Mouse (Mus musculus) neural tube, embryonic 14.5 days (tissue): ENCODE measurements around the gene Arhgap29. TPM values are rescaled to one million over a fixed set of nuclear protein-coding genes. Genes with fewer than 3 reads are reported as not detected.

Experiments used
- ATAC-seq: fragments of 200-750 bp; cut with Nextera tagmentation; 2 replicates; pipeline ENCODE4 v1.8.0; 2017; ENCODE audit warnings: low read depth, mild to moderate bottlenecking, moderate TSS enrichment, moderate library complexity
- H3K27ac ChIP-seq: fragments of 300-500 bp; sonication (generic); 2 replicates; pipeline ENCODE4 v1.5.1; 2014; ENCODE audit warnings: low read depth, mild to moderate bottlenecking, control low read depth, low read length, moderate library complexity, mixed read lengths
- H3K27me3 ChIP-seq: fragments of 300-500 bp; sonication (generic); 2 replicates; pipeline ENCODE4 v1.6.1; 2014; ENCODE audit warnings: low read length; ENCODE audit not compliant: control insufficient read depth, insufficient read depth
- H3K36me3 ChIP-seq: fragments of 300-500 bp; sonication (generic); 2 replicates; pipeline ENCODE4 v1.6.1; 2014; ENCODE audit warnings: low read length, mixed read lengths; ENCODE audit not compliant: control insufficient read depth, insufficient read depth
- H3K4me1 ChIP-seq: fragments of 300-500 bp; sonication (generic); 2 replicates; pipeline ENCODE4 v1.6.1; 2014; ENCODE audit warnings: low read length; ENCODE audit not compliant: control insufficient read depth, insufficient read depth
- H3K4me2 ChIP-seq: fragments of 300-500 bp; sonication (generic); 2 replicates; pipeline ENCODE4 v1.6.1; 2014; ENCODE audit warnings: mild to moderate bottlenecking, low read depth, low read length, control low read depth
- H3K4me3 ChIP-seq: fragments of 300-500 bp; sonication (generic); 2 replicates; pipeline ENCODE4 v1.5.1; 2014; ENCODE audit warnings: low read depth, low read length, control low read depth, mixed read lengths
- H3K9ac ChIP-seq: fragments of 300-500 bp; sonication (generic); replicated peaks from 2 replicates; pipeline ENCODE4 v1.6.1; 2014; ENCODE audit warnings: low read depth, mild to moderate bottlenecking, control low read depth, low read length, mixed read lengths
- H3K9me3 ChIP-seq: fragments of 300-500 bp; sonication (generic); 2 replicates; pipeline ENCODE4 v1.6.1; 2016; ENCODE audit warnings: low read length; ENCODE audit not compliant: control insufficient read depth
- WGBS: fragments of 180-500 bp; shearing (Covaris S2); extraction: QIAGEN DNeasy Blood & Tissue Kit; methylation state at CpG from one replicate; pipeline ENCODE4 v1.1.7; 2014; 5-methylcytosine and 5-hydroxymethylcytosine counted together
- polyA plus RNA-seq: library from polyadenylated mRNA; unstranded; fragments of >200 nt; fragmentation: Nextera tagmentation; extraction: Ambion mirVana; gene quantifications from 2 replicates; pipeline ENCODE4 v1.2.1, GENCODE M21; 2014

Arhgap29 gene
- polyA plus RNA-seq, 1 experiment from 2014 or later: 11.3 TPM

DNA sequence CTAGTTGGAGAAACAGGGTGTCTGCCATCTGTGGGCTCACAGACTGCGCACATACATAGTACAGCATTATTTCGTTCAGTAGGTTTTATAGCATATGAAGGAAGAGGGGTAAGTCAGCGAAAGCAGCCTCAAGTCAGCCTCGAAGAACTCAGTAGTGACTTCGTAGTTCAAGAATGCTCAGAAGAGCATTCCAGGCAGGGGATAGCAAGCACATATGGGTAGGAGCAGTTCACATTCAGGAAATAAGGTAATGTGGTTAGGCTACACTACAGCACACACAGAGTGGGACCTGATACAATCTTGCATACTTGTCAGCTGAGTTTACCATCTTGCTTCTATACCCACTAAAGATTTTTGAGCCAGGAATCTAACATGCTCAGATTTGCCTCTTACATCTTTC lies 58.0 kb downstream of the Arhgap29 start:
- no peaks in the 10 kb centered on the region for H3K27me3 ChIP-seq
- no peaks in the 10 kb centered on the region for H3K9me3 ChIP-seq
- no peak overlapping the region for H3K4me2 ChIP-seq
- no peak for ATAC-seq
- WGBS: 90% methylated on average over 5 of the region's 5 CpGs
- no peaks in the 10 kb centered on the region for H3K36me3 ChIP-seq
- H3K4me3 ChIP-seq: no peak overlapping the region
- no peak overlapping the region for H3K27ac ChIP-seq
- H3K9ac ChIP-seq: no peak overlapping the region
- H3K4me1 ChIP-seq: no peaks in the 10 kb centered on the region

DNA sequence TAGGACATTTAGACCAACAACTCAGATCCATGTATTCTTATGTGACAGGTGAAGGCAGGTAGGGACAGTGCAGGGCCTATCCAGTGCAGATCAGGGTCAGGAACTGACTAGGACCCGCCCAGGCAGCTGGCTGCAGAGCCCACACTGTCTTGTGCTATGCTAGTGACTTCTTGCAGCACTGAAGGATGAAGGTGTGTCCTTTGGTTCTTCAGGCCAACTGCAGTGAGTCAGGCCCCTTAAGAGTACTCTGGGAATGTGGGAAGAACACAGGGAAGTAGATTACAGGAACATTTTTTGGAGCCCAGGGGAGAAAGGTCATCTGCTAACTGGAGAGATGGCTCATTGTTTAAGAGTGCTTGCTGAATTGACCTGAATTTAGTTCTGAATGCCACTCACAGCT lies 60.1 kb downstream of the Arhgap29 start:
- ATAC-seq: no peak
- H3K4me2 ChIP-seq: no peak overlapping the region
- H3K4me1 ChIP-seq: no peaks in the 10 kb centered on the region
- H3K27ac ChIP-seq: no peak overlapping the region
- WGBS: 81% methylated on average over 1 of the region's 1 CpGs
- H3K4me3 ChIP-seq: no peak overlapping the region
- H3K9me3 ChIP-seq: no peaks in the 10 kb centered on the region
- no peak overlapping the region for H3K9ac ChIP-seq
- no peaks in the 10 kb centered on the region for H3K27me3 ChIP-seq
- no peaks in the 10 kb centered on the region for H3K36me3 ChIP-seq

- WGBS: 96% methylated on average over 7 of the region's 7 CpGs
- no peak overlapping the region for H3K9ac ChIP-seq
- H3K36me3 ChIP-seq: no peaks in the 10 kb centered on the region
- no peak overlapping the region for H3K4me2 ChIP-seq
- no peaks in the 10 kb centered on the region for H3K27me3 ChIP-seq
- ATAC-seq: no peak
- H3K4me3 ChIP-seq: no peak overlapping the region
- no peaks in the 10 kb centered on the region for H3K9me3 ChIP-seq
- H3K27ac ChIP-seq: no peak overlapping the region
- no peaks in the 10 kb centered on the region for H3K4me1 ChIP-seq
Measured at GRCm38 (mm10) chr3:122018421-122018820, 66.1 kb downstream of the Arhgap29 start.

- no peaks in the 10 kb centered on the region for H3K9me3 ChIP-seq
- no peaks in the 10 kb centered on the region for H3K36me3 ChIP-seq
- H3K4me1 ChIP-seq: no peaks in the 10 kb centered on the region
- no peak overlapping the region for H3K4me2 ChIP-seq
- no peak overlapping the region for H3K4me3 ChIP-seq
- no peaks in the 10 kb centered on the region for H3K27me3 ChIP-seq
- H3K27ac ChIP-seq: no peak overlapping the region
- no peak for ATAC-seq
- 90% methylated on average over 5 of the region's 5 CpGs for WGBS
- H3K9ac ChIP-seq: no peak overlapping the region
Measured at GRCm38 (mm10) chr3:122019159-122019558, 66.8 kb downstream of the Arhgap29 start.

GRCm38 (mm10) chr3:122021029-122021652 lies 68.8 kb downstream of the Arhgap29 start:
- Histone ChIP-seq H3K36me3 (no peaks in the 10 kb centered on the region), H3K4me1 (no peaks in the 10 kb centered on the region), H3K4me3 (no peak overlapping the region), H3K9ac (no peak overlapping the region), H3K9me3 (no peaks in the 10 kb centered on the region), H3K27ac (no peak overlapping the region), H3K4me2 (no peak overlapping the region), H3K27me3 (no peaks in the 10 kb centered on the region)
- ATAC-seq: no peak
- WGBS: 93% methylated on average over 8 of the region's 8 CpGs

GRCm38 (mm10) chr3:122022355-122022754 lies 70.0 kb downstream of the Arhgap29 start:
- no peak for ATAC-seq
- Histone ChIP-seq H3K36me3 (no peaks in the 10 kb centered on the region), H3K4me2 (no peak overlapping the region), H3K4me3 (no peak overlapping the region), H3K9ac (no peak overlapping the region), H3K4me1 (no peaks in the 10 kb centered on the region), H3K27ac (no peak overlapping the region), H3K9me3 (no peaks in the 10 kb centered on the region), H3K27me3 (no peaks in the 10 kb centered on the region)
- WGBS: 90% methylated on average over 3 of the region's 3 CpGs

DNA sequence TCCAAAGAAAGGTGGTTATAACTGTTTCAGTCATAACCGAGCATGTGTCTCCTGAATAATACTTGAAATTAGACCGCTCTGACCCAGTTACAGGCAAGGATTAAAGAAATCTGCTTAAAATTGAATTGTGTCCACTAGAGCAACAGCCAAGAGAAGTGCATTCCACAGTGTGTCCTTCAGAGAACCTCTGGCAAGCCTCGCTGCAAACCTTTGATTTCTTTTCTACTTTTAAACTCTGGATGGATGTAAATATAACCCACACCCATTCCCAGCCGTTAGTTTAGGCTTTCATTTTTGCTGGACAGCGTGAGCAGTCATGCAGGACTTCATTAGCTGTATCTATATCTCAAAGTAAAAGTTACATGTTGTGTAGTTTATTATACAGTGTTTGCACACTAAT lies 74.3 kb downstream of the Arhgap29 start:
- ATAC-seq: no peak
- H3K27me3 ChIP-seq: no peaks in the 10 kb centered on the region
- WGBS: 82% methylated on average over 5 of the region's 5 CpGs
- H3K9ac ChIP-seq: no peak overlapping the region
- no peak overlapping the region for H3K4me3 ChIP-seq
- no peak overlapping the region for H3K4me2 ChIP-seq
- H3K36me3 ChIP-seq: no peaks in the 10 kb centered on the region
- H3K4me1 ChIP-seq: no peaks in the 10 kb centered on the region
- no peak overlapping the region for H3K27ac ChIP-seq
- no peaks in the 10 kb centered on the region for H3K9me3 ChIP-seq

DNA sequence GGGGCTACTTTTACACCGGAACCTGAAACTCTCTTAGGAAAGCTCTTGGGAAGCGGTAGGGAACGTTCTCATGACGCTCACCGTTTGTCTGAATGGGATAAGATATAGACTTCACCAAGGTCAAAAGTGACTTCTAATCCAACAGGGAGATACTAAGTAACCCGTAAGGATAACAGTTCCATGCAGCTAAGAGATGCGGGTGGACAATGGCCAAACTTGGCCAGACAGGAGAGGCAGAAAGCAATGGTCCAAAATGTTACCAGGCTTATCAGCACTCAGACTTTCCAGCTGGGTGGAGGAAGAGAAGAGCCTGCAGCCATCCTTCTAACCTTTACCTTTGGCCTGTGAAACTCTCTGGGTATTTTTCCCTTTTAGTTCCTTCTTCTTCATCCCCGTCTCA lies 75.4 kb downstream of the Arhgap29 start:
- Histone ChIP-seq H3K4me1 (no peaks in the 10 kb centered on the region), H3K36me3 (no peaks in the 10 kb centered on the region), H3K4me2 (no peak overlapping the region), H3K27ac (no peak overlapping the region), H3K9me3 (no peaks in the 10 kb centered on the region), H3K9ac (no peak overlapping the region), H3K4me3 (no peak overlapping the region), H3K27me3 (no peaks in the 10 kb centered on the region)
- ATAC-seq: no peak
- WGBS: 96% methylated on average over 8 of the region's 8 CpGs

DNA sequence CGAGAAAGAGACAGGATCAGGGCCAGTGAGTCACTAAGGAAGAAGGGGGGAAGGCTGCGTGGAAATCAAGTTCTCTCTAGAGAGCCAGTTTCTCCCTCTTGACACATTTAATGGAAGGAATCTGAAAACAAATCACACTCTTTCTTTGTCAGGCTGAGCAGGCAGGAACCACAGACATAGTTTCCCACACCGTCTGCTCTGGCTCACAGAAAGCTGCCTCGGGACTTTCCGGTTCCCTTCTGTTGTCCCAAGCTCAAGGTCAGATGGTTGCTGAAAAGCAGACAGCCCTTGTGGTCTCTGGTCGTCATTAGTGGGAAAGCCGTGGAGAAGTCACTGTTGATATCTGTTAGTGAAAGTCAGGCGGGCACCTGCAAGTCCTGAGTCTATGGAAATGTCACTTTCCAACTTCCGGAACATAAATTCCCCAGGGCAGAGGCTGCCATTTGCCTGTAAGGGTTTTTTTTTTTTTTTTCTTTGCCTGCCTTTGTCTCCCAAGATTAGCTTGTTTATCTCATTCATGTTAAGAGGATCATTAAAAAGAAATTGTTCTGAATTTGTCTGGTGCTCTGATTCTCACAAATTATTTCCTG lies 81.0 kb downstream of the Arhgap29 start:
- no peak for ATAC-seq
- no peaks in the 10 kb centered on the region for H3K36me3 ChIP-seq
- no peaks in the 10 kb centered on the region for H3K9me3 ChIP-seq
- no peak overlapping the region for H3K4me3 ChIP-seq
- no peak overlapping the region for H3K27ac ChIP-seq
- H3K9ac ChIP-seq: no peak overlapping the region
- whole genome bisulfite sequencing: 43% methylated on average over 9 of the region's 9 CpGs
- no peak overlapping the region for H3K4me2 ChIP-seq
- no peaks in the 10 kb centered on the region for H3K4me1 ChIP-seq
- H3K27me3 ChIP-seq: no peaks in the 10 kb centered on the region
